Mouse (Mus musculus): ENCODE measurements around the gene Kat7.
A peak's percentile ranks its signal among the peaks of the same experiment; 100 is the strongest.

Gene Kat7

DNA sequence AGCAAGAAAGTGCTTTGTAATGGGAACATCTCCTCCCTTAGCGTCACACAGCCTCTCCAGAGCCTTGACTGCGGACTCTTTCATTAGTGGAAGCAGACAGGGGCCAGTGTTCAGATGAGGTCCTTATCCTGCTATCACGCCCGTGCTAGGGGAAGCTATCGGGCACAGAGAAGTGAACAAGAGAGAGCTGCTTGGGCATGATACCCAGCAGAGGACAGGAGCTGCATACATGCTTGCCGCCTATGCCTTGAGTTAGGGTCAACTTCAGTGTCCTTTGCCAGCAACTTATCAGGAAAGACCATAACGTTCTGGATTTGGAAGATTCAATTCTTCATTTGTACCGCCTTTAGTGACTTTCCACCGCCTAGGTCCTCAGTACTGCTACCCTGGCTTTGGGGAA lies 23.8 kb upstream of the Kat7 start:
- DNase-seq (ENCODE audit: low spot score in 2 of 2) = peak; percentile 57 to 63

DNA sequence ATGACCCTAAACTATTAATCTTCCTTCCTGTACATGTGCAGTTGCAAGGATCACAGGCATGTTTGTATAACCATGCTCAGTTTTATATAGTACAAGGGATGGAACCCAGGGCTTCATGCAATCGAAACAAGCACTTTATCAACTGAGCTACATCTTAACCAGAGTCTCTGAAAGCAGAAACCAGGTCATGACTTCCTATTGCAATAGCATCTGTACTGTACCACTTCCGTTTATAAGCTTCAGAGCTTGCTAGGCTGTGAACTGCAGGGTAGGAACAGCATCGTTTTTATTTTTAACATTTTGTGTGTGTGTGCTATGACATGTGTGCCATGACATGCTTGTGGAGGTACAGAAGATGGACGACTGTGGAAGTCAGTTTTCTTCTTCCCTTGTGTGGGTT lies 23.2 kb upstream of the Kat7 start:
- no peak for DNase-seq (ENCODE audit: low spot score in 2 of 2)

DNA sequence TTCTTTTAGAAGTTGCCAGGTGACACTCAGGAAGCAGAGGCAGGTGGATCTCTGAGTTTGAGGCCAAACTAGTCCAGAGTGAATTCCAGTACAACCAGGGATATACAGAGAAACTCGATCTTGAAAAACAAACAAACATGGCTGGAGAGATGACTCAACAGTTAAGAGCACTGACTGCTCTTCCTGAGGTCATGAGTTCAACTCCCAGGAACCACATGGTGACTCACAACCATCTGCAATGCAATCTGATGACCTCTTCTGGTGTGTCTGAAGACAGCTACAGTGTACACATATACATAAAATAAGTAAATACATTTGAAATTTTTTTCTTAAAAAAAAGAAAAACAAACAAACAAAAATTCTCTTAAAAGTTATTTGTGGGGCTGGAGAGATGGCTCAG lies 20.6 kb upstream of the Kat7 start:
- DNase-seq (ENCODE audit: low spot score in 2 of 2) = no peak

DNA sequence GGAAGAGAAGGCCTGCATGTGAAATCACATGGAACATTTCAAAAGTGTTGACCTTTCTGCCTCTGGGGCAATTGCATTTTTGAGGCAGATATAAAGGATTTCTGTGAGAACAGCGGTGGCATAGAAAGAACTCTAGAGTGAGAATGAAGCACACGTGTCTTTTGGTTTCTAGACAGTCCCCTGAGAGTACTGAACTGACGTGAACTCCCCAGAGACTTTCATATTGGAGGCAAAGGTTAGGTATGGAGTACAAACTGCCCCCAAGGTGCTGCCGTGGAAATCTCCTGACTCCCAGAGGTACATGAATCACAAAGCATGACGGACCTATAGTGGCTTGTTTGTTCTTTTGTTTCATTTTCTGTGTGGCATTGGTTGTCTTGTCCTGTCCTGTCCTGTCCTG lies 18.6 kb upstream of the Kat7 start:
- peak in 1 of 2 experiments; percentile 62 for DNase-seq (ENCODE audit: low spot score in 2 of 2)

- DNase-seq (ENCODE audit: low spot score in 2 of 2) = no peak
Observed at GRCm38 (mm10) chr11:95326243-95326642, 16.2 kb upstream of the Kat7 start.

DNA sequence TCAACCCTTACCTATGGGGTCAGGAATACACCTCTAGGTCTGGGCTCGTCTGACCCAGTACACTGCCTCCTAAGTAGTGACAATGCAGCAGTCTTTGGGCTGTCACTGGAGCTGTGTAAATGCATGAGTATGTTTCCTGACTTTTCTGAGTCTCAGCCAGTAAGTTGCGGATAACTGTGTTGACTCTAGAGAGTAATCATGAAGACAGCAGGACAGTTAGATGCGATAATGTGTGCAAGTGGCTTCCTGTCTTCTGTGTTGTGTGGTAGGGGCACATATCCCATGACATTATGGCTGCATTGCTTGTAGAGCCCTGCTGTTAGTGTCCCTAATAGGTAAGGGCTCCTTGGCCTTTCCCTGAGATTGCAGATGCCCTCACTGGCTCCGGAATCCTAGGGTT lies 15.8 kb upstream of the Kat7 start:
- DNase-seq (ENCODE audit: low spot score in 2 of 2) = no peak

DNA sequence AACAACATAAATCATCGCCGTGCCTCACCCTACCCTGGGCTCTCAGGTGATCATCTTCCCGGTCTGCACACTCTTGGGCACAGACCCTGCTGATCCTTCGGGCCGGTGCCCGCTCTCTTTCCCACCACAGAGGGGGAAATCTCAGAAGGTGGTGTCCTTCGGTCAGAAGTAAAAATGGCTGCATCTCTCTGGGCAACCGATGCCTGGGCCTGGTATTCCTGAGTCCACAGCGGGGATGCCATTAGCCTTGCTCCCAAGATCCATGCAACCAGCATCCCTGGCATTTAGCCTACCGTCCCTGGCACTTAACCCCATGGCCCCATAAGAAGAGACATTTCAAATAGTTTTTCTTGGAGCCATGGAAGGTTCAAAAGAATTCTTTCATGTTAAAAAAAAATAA lies 14.1 kb upstream of the Kat7 start:
- no peak for DNase-seq (ENCODE audit: low spot score in 2 of 2)

DNA sequence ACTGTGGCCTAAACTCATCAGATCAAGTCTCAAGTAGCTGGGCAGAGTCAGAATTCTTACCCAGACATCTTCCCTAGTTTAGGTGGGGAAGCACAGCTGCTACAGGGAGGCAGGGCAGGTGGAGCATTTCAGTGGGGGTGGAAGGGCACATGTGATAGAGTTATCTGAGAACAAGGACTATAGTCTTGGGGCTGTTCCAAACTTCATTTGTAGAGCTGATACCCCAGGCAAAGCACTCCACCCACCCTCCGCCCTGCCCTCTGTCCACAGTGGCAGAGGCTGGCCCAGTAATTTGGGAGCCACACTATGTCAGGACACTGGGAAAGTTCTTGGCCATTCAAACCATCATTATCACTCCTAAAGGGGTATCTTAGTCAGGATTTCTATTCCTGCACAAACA lies 10.0 kb upstream of the Kat7 start:
- peak; percentile 46 to 54 for DNase-seq (ENCODE audit: low spot score in 2 of 2)

GRCm38 (mm10) chr11:95319506-95319905 lies 9.5 kb upstream of the Kat7 start:
- DNase-seq (ENCODE audit: low spot score in 2 of 2) = peak in 1 of 2 experiments; percentile 54

DNA sequence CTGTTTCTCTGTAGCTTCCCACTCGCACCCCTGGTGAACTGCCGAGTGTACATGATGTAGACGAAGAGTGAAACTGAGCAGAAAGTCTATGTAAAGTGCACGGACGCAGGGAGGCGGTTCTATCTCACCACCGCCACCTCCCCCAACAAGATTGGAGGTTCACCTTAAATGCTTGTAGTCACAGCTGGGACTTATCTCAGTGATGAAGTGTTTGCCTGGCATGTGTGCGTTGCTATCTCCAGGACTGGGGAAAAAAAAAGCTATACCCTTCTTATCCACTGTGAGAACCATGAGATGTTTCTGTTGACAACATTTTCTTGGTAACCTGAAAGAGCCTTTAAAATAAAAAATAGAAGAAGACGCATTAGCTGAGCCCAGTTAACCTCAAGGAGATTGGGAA lies 8.1 kb upstream of the Kat7 start:
- no peak for DNase-seq (ENCODE audit: low spot score in 2 of 2)

GRCm38 (mm10) chr11:95315215-95315955 lies 5.3 kb upstream of the Kat7 start:
- DNase-seq (ENCODE audit: low spot score in 2 of 2) = no peak

GRCm38 (mm10) chr11:95311425-95311807 lies 1.4 kb upstream of the Kat7 start:
- DNase-seq (ENCODE audit: low spot score in 2 of 2) = no peak

DNA sequence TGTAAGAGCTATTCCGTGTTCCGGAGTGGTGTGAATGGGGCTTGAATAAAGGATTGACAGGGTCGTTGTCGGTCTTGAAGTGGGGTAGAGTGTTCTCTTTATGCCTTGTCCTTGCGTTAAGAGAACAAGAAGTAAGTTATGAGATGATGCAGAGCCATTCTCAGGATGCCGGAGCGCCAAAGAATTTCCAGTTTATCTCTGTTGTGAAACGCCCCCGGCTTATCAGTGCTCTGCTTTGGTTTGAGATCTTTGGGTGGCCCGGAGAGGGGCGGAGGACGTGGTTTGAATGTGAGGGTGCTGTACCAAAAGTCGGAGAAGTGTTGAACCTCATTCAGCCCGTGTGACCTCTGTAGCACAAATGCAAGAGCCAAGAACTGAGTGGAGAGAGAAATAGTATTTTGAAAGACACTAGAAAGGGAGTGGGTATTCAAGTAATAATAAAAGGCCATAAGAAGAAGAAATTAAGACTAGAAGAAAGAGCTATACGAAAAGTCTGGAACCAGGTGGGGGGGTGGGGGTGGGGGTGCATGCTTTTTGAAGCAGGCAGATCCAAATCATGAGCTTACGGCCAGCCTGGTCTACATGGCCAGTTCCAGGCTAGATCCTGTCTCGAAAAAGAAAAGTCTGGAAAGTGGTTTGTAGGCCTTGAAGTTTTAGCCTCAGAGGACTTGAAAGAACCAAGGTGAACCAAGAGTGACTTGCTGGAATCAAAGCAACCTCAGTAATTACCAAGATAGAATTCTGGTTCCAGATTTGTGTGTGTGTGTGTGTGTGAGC lies 790 bp upstream of the Kat7 start:
- peak; percentile 50 for DNase-seq (ENCODE audit: low spot score in 2 of 2)

GRCm38 (mm10) chr11:95309510-95310006 lies 488 bp downstream of the Kat7 start:
- peak; percentile 90 to 98 for DNase-seq (ENCODE audit: low spot score in 2 of 2)

DNA sequence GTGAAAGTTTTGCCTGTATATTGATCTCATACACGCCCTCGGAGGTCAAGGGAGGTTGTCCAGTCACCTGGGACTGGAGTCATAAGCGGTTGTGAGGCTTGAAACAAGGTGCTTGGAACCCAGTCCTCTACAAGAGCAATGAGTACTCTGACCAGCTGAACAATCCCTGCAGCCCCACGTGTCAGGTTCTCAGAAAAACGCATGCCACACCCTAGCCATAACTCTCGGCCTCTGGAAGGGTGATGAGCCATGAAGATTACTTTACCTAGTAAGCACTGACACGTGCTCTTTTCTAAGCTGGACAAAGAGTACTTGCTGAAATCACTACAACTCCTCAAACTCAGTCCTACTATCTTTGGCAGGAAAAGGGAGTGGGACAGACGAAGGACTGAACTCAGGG lies 2.5 kb downstream of the Kat7 start:
- no peak for DNase-seq (ENCODE audit: low spot score in 2 of 2)

DNA sequence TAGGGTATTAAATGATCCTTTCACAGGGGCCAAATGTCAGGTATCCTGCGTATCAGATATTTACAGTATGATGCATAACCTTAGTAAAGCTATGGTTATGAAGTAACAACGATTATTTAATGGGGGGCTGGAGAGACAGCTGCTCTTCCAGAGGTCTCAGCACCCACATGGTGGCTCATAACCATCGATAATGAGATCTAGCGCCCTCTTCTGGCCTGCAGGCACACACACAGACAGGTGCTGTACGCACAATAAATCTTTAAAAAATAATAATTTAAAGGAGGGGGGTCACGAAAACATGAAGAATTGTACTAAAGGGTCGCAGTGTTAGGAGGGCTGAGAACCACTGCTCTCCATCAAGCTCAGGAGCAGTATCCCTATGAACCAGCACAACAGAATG lies 4.4 kb downstream of the Kat7 start:
- peak in 1 of 2 experiments; percentile 41 for DNase-seq (ENCODE audit: low spot score in 2 of 2)

GRCm38 (mm10) chr11:95301772-95302171 lies 8.3 kb downstream of the Kat7 start:
- DNase-seq (ENCODE audit: low spot score in 2 of 2) = no peak

DNA sequence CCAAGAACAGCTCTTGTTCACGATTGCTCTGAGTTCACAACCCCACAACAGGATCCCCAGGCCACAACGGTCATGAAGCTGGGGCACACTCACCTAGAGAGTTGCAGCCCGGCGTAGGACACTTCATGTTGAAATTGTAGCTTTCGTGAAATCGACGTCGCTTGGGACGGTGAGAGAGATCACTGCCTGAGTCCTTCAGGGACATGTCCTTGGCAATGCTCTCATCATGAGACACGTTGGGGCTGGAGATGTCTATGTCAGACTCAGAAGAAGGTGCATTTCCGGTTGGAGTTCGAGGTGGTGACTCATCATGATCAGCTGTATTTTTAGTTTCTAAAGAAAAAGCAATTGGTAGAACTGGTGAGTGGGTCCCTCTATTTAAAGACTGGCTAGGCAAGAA lies 10.2 kb downstream of the Kat7 start:
- no peak for DNase-seq (ENCODE audit: low spot score in 2 of 2)

GRCm38 (mm10) chr11:95298146-95298545 lies 11.9 kb downstream of the Kat7 start:
- peak in 1 of 2 experiments; percentile 48 for DNase-seq (ENCODE audit: low spot score in 2 of 2)

DNA sequence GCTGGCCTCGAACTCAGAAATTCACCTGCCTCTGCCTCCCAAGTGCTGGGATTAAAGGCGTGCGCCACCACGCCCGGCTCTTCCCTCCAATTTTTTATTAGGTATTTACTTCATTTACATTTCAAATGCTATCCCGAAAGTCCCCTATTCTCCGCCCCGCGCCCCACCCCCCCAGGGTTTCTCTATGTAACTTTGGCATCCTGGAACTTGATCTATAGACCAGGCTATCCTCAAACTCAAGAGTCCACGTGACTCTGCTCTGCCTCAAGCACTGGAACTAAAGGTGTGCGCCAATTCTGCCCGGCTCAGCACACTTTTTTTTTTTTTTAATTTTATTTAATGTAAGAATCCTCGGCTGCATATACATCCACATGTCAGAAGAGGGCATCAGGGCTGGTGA lies 14.3 kb downstream of the Kat7 start:
- no peak for DNase-seq (ENCODE audit: low spot score in 2 of 2)

DNA sequence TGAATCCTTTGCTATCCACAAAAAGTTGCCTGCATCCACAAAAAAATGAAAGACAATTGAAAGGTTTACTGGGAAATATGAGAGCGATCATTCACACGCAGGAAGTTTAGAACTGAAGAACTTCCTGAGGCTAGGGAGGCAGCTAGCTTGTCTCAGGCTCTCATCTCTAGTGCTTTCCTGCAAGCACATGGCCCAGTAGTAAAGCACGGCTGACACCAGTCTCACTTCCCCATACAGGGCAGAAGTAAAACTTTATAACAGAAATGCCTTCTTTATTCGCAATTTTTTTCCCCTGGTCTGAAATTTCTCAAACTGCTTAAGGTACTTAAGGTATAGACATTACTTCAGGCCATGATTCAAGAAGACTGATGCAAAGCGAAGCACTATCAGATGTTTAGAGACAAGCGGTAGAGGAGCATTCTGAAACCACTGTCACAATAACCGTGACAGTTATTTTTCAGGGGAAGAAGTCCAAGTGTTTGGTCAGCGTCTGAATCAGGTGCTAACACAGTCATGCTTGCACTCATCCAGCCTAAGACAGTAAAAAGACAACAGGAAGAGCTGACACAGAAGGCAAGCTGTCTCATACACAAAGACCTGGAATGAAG lies 16.9 kb downstream of the Kat7 start:
- no peak for DNase-seq (ENCODE audit: low spot score in 2 of 2)

DNA sequence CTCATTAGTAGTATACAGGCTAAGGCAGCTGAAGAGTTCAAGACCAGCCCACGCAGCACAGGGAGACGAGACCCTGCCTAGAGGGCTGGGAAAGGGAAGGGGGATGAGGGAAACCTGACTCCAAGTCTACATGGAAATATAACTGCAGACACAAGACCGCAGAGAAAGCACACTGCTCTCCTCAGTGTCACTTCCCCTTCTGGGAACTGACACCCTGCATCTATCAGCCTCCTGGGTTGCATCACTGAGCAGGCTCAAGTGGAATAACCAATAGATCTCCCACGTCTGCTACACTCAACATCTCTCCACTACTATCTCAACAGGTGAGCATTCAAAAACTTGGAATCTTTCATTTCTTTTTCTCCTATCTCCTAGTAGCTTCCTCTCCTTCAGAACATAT lies 18.0 kb downstream of the Kat7 start:
- no peak for DNase-seq (ENCODE audit: low spot score in 2 of 2)

DNA sequence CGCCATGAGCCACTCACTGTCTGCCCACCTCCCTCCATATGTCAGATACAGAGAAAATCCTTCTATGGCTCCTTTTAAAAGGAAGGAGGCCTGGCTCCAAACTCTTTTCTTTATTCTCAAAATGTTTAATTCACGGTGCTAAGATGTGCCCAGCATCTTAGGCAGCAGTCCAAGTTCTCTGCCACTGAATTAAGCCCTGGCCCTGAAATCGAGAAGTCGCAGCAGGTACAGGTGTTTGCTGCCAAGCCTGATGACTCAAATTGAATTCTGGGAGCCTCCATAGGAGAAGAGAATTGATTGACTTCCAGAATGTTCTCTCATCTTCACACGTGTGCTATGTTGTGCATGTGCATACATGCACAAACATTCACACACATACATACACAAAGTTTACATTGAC lies 27.7 kb downstream of the Kat7 start:
- DNase-seq (ENCODE audit: low spot score in 2 of 2) = no peak
